Mouse (Mus musculus): ENCODE results near the gene Hoxa6.

Hoxa6 gene

GRCm38 (mm10) chr6:52228475-52229465, 20.2 kb upstream of the Hoxa6 start:
- in situ Hi-C loops (cut with MboI; ENCODE audit: low sequenced_read_pairs): loop anchor here (10.0 kb wide), 1 partner anchor 1014 kb away; no protein-coding TSS in a partner anchor

- in situ Hi-C loops (cut with MboI; ENCODE audit: low sequenced_read_pairs): loop anchor here (10.0 kb wide), 1 partner anchor 1013 kb away; no protein-coding TSS in a partner anchor
Measured at GRCm38 (mm10) chr6:52227470-52228222, 19.1 kb upstream of the Hoxa6 start.

- in situ Hi-C loops (cut with MboI; ENCODE audit: low sequenced_read_pairs): loop anchor here (10.0 kb wide), 1 partner anchor 1012 kb away; no protein-coding TSS in a partner anchor
Measured at GRCm38 (mm10) chr6:52226569-52227257, 18.2 kb upstream of the Hoxa6 start.

GRCm38 (mm10) chr6:52225612-52226568, 17.4 kb upstream of the Hoxa6 start:
- in situ Hi-C loops (cut with MboI; ENCODE audit: low sequenced_read_pairs): loop anchor here (10.0 kb wide), 1 partner anchor 1011 kb away; no protein-coding TSS in a partner anchor

- in situ Hi-C loops (cut with MboI; ENCODE audit: low sequenced_read_pairs): loop anchor here (5.0 to 25.0 kb wide), 3 partner anchors 363 to 1010 kb away; no protein-coding TSS in a partner anchor
Measured at GRCm38 (mm10) chr6:52224895-52225611, 16.5 kb upstream of the Hoxa6 start.

GRCm38 (mm10) chr6:52223939-52224760, 15.6 kb upstream of the Hoxa6 start:
- in situ Hi-C loops (cut with MboI; ENCODE audit: low sequenced_read_pairs): loop anchor here (5.0 to 25.0 kb wide), 3 partner anchors 362 to 1009 kb away; no protein-coding TSS in a partner anchor

GRCm38 (mm10) chr6:52222729-52223128, 14.2 kb upstream of the Hoxa6 start:
- in situ Hi-C loops (cut with MboI; ENCODE audit: low sequenced_read_pairs): loop anchor here (5.0 to 25.0 kb wide), 3 partner anchors 360 to 1008 kb away; no protein-coding TSS in a partner anchor

GRCm38 (mm10) chr6:52221993-52222685, 13.6 kb upstream of the Hoxa6 start:
- in situ Hi-C loops (cut with MboI; ENCODE audit: low sequenced_read_pairs): loop anchor here (5.0 to 25.0 kb wide), 3 partner anchors 360 to 1007 kb away; no protein-coding TSS in a partner anchor

GRCm38 (mm10) chr6:52221337-52221992, 12.9 kb upstream of the Hoxa6 start, which contains the start of gene Hoxa7:
TSS of gene Hoxa7 (minus strand) at chr6:52221854.
- in situ Hi-C loops (cut with MboI; ENCODE audit: low sequenced_read_pairs): loop anchor here (5.0 to 25.0 kb wide), 3 partner anchors 359 to 1007 kb away; no protein-coding TSS in a partner anchor

GRCm38 (mm10) chr6:52220865-52221310, 12.4 kb upstream of the Hoxa6 start:
- in situ Hi-C loops (cut with MboI; ENCODE audit: low sequenced_read_pairs): loop anchor here (5.0 to 25.0 kb wide), 3 partner anchors 359 to 1006 kb away; no protein-coding TSS in a partner anchor

GRCm38 (mm10) chr6:52220003-52220864, 11.7 kb upstream of the Hoxa6 start:
- in situ Hi-C loops (cut with MboI; ENCODE audit: low sequenced_read_pairs): loop anchor here (5.0 to 25.0 kb wide), 3 partner anchors 358 to 1005 kb away; no protein-coding TSS in a partner anchor

GRCm38 (mm10) chr6:52219234-52219942, 10.9 kb upstream of the Hoxa6 start:
- in situ Hi-C loops (cut with MboI; ENCODE audit: low sequenced_read_pairs): loop anchor here (25.0 kb wide), 1 partner anchor 357 kb away; no protein-coding TSS in a partner anchor

- in situ Hi-C loops (cut with MboI; ENCODE audit: low sequenced_read_pairs): loop anchor here (25.0 kb wide), 1 partner anchor 356 kb away; no protein-coding TSS in a partner anchor
Measured at GRCm38 (mm10) chr6:52218643-52219215, 10.2 kb upstream of the Hoxa6 start.
